Mouse (Mus musculus) G1E (cell line): ENCODE measurements around the gene Nudt7. TPM values are rescaled to one million over a fixed set of nuclear protein-coding genes. Genes with fewer than 3 reads are reported as not detected.

Source experiments
- ATAC-seq: 2 replicates; pipeline ENCODE4 v1.8.0; 2016; ENCODE audit warnings: mild to moderate bottlenecking; ENCODE audit not compliant: insufficient number of reproducible peaks, poor library complexity, low FRiP score, severe bottlenecking; ENCODE audit errors: extremely low read depth
- DNase-seq: peaks from one replicate; pipeline ENCODE4 v3.0.0; 2012; ENCODE audit warnings: low spot score
- H3K27me3 ChIP-seq: 2 replicates; pipeline ENCODE4 v1.6.1; 2012; ENCODE audit warnings: mild to moderate bottlenecking, low read length, inconsistent platforms; ENCODE audit not compliant: insufficient read depth
- H3K36me3 ChIP-seq: replicated peaks from 2 replicates; pipeline ENCODE3; 2012; ENCODE audit warnings: mild to moderate bottlenecking, inconsistent platforms
- H3K4me1 ChIP-seq: 2 replicates; pipeline ENCODE4 v1.6.1; 2012; ENCODE audit warnings: low read depth, low read length, inconsistent platforms, mixed read lengths; ENCODE audit not compliant: insufficient read depth
- H3K4me3 ChIP-seq: 2 replicates; pipeline ENCODE4 v1.5.1; 2012; ENCODE audit warnings: low read depth, mild to moderate bottlenecking, inconsistent platforms, low read length, moderate library complexity, mixed read lengths
- H3K9me3 ChIP-seq: replicated peaks from 2 replicates; pipeline ENCODE4 v1.6.1; 2012; ENCODE audit warnings: inconsistent platforms
- CTCF ChIP-seq: IDR thresholded peaks from 2 replicates; pipeline ENCODE4 v1.5.1; 2012; ENCODE audit warnings: low read depth, low read length, inconsistent platforms, mixed read lengths
- GATA1 ChIP-seq: IDR thresholded peaks from 2 replicates; pipeline ENCODE4 v1.6.1; 2012; ENCODE audit warnings: borderline replicate concordance, low read length, inconsistent platforms, mixed read lengths
- GATA2 ChIP-seq: IDR thresholded peaks from 2 replicates; pipeline ENCODE4 v1.6.1; 2012; ENCODE audit warnings: low read depth, low read length, inconsistent platforms, borderline replicate concordance
- POLR2AphosphoS5 ChIP-seq: IDR thresholded peaks from 2 replicates; pipeline ENCODE4 v1.6.1; 2012; ENCODE audit warnings: low read depth, low read length, inconsistent platforms; ENCODE audit not compliant: insufficient replicate concordance
- TAL1 ChIP-seq: conservative IDR thresholded peaks from 2 replicates; pipeline ENCODE4 v1.6.1; 2012; ENCODE audit warnings: low read depth, low read length, inconsistent platforms, mixed read lengths
- polyA plus RNA-seq: library from polyadenylated mRNA; stranded (reverse); fragments of >175 nt; gene quantifications from 2 replicates; pipeline ENCODE4 v1.2.3, GENCODE M21; 2012
- total RNA-seq, 2 experiments: library from RNA; stranded (forward) in 1 of 2; stranded (reverse) in 1 of 2; fragments of 200-1000 nt in 1 of 2; fragments of >200 nt in 1 of 2; fragmentation: Nextera tagmentation in 1 of 2; gene quantifications; 2 replicates each; pipeline ENCODE4 v1.2.3; 2014 to 2017

Nudt7 gene
- total and polyA plus RNA-seq, 3 experiments, result 0.05 TPM; not detected in 2

DNA sequence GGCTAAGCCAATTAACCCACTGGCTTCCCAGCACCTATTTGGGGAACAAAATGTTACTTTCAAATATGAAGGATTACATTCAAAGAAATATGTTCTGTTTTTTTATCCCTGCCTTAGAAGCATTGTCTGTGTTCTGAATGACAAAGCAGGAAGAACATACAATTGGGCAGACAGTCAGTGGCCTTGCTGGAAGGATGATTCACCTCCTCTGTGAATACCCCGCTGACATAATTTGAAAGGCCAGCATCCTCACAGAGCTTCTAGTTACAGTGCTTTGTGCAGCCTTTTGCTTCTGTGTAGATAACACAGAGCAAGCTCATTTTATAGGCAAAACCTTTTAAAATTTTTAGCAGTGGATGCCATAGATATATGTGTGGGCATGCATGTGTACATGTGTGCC, 11.6 kb upstream of the Nudt7 start:
- DNase-seq (no peak), ATAC-seq (no peak)
- TF ChIP-seq GATA2 (no peak), GATA1 (no peak), POLR2AphosphoS5 (no peak), CTCF (no peak), TAL1 (no peak)
- Histone ChIP-seq H3K9me3 (peaks cover 36% of the 10 kb centered on the region), H3K27me3 (no peaks in the 10 kb centered on the region), H3K36me3 (no peaks in the 10 kb centered on the region), H3K4me1 (no peaks in the 10 kb centered on the region), H3K4me3 (no peak overlapping the region)

DNA sequence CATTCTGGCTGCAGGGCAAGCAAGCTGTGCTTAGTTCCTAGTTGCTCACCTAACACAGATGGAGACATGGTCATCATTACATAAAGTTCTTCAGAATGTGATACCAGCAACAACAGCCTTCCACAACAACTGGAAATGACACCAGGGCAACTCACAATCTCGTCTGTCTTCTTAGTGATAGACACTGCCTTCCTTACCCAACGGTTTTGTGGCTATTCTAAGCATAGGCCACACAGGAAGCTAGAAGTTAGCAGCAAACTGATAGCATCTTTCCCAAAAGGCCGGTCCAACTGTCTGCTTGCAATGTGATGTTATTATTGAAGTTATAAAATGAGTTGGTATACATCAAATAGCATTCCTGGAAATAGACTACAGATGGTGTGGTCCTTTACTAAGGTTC, 9.7 kb upstream of the Nudt7 start:
- Histone ChIP-seq H3K4me1 (no peaks in the 10 kb centered on the region), H3K4me3 (no peak overlapping the region), H3K36me3 (no peaks in the 10 kb centered on the region), H3K27me3 (no peaks in the 10 kb centered on the region), H3K9me3 (peaks cover 38% of the 10 kb centered on the region)
- DNase-seq (no peak), ATAC-seq (no peak)
- no peak for TF ChIP-seq CTCF
- TF ChIP-seq GATA2, result no peak
- no peak for TF ChIP-seq GATA1
- no peak for TF ChIP-seq POLR2AphosphoS5
- no peak for TF ChIP-seq TAL1

DNA sequence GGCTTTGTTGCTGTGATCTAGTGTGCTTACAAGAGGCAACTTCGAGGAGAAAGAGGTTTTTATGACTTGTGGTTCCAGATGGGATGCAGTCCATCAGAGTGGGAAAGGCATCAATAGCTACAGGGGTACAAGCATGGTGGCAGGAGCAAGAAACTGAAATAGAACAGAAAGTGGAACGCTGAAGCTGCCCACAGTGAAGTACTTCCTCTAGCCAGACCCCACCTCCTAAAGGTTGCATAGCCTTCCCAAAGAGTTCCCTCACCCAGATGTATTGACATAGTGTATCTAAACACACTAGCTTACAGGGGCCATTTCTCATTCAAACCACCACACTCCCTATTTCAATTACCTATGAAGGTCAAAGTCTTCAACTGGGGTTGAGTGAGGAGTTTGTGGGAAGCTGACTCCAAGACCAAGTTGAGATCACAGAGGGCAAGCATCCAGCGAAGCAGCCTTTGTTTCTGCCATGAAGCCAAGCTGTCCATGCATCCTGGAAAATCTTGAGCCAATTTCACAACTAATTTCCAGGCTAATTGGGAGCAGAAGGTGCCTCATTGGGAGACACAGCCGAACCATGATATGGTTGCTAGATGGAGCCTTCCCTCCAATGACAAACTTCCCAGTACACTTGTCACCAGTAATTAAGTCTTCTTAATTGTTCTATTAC, 9.1 kb upstream of the Nudt7 start:
- Histone ChIP-seq H3K36me3 (no peaks in the 10 kb centered on the region), H3K27me3 (no peaks in the 10 kb centered on the region), H3K4me3 (no peak overlapping the region), H3K9me3 (peaks cover 38% of the 10 kb centered on the region), H3K4me1 (no peaks in the 10 kb centered on the region)
- no peak for DNase-seq
- no peak for TF ChIP-seq CTCF
- no peak for ATAC-seq

DNA sequence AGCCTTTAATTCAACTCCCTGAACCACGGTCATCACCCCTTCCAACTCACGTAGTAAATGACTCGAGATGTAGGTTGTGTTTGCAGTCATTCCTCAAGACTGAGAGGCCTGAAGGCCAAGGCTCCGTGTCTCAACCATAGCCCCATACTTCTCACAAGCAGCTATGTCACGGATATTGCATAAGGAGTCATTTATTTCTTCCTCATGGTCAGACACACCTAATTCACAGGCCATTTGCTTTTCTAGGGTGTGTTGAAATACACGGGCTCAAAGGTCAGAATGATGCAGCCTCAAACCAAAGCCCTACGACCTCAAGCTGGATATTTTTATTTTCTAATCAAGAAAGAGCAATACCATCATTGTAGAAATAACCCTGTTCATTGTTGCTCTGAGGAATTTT, 2.5 kb upstream of the Nudt7 start:
- no peak for ATAC-seq
- H3K36me3 ChIP-seq, result no peaks in the 10 kb centered on the region
- DNase-seq, result no peak
- no peak for TF ChIP-seq GATA1
- TF ChIP-seq GATA2, result no peak
- no peak for TF ChIP-seq POLR2AphosphoS5
- TF ChIP-seq TAL1, result no peak
- no peak for TF ChIP-seq CTCF
- H3K9me3 ChIP-seq, result peaks cover 57% of the 10 kb centered on the region
- no peaks in the 10 kb centered on the region for H3K27me3 ChIP-seq
- H3K4me1 ChIP-seq, result no peaks in the 10 kb centered on the region
- H3K4me3 ChIP-seq, result no peak overlapping the region

DNA sequence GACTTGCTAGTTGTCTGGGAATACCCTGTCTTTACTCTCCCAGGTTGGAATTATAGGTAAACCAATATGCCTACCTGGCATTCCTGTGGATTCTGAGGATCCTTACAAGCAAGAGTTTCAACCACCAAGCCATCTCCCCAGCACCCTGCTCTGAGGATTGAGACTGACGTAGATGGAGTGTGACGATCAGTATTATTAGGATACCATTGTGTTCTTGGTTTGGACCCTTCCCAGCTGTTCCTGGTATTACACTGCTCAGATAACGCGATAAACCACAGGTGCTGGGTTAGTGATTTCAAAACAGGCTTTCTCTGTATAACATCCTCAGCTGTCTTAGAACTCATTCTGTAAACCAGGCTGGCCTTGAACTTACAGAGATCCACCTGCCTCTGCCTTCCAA, 1.9 kb upstream of the Nudt7 start:
- no peak overlapping the region for H3K4me3 ChIP-seq
- no peak for DNase-seq
- no peaks in the 10 kb centered on the region for H3K4me1 ChIP-seq
- H3K27me3 ChIP-seq, result no peaks in the 10 kb centered on the region
- no peak for ATAC-seq
- H3K9me3 ChIP-seq, result peaks cover 56% of the 10 kb centered on the region
- TF ChIP-seq TAL1 (no peak), POLR2AphosphoS5 (no peak), GATA2 (no peak), CTCF (no peak), GATA1 (no peak)
- no peaks in the 10 kb centered on the region for H3K36me3 ChIP-seq

DNA sequence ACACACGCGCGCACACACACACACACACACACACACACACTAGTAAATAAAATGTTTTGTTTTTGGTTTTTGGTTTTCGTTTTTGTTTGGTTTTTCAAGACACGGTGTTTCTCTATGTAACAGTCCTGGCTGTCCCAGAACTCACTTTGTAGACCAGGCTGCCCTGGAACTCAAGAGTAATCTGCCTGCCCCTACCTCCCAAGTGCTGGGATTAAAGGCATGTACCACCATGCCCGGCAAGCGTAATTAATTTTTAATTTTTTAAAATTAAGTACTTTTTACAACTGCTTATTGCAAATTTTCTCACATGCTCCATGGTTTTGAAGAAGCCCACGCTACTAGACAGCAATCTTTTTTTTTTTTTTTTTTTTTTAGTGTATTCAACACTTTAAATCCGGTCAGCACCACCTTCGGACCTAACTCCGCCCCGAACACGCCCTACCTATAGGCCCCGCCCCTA, 277 bp upstream of the Nudt7 start:
- TF ChIP-seq TAL1, result no peak
- TF ChIP-seq CTCF, result no peak
- TF ChIP-seq GATA1, result no peak
- no peak for TF ChIP-seq POLR2AphosphoS5
- TF ChIP-seq GATA2, result no peak
- Histone ChIP-seq H3K9me3 (peaks cover 63% of the 10 kb centered on the region), H3K36me3 (no peaks in the 10 kb centered on the region), H3K4me3 (no peak overlapping the region), H3K27me3 (no peaks in the 10 kb centered on the region), H3K4me1 (no peaks in the 10 kb centered on the region)
- DNase-seq, result no peak
- no peak for ATAC-seq

DNA sequence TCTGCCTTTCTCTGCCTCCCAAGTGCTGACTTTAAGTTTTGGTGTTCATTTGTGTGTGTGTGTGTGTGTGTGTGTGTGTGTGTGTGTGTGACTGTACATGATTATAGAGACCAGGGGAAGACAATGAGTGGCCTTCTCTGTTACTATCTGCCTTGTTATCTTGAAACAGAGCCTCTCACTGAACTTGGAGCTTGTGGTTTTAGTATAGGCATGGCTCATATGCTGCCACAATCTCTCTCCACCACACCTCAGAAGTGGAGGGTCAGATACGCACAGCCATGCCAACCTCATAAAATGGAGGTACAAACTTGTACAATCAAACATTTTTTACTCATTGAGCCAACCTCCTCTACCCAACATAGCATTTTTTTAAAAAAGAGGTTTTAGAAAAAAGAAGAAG, 3.4 kb downstream of the Nudt7 start:
- ATAC-seq (no peak), DNase-seq (no peak)
- no peaks in the 10 kb centered on the region for H3K36me3 ChIP-seq
- no peaks in the 10 kb centered on the region for H3K27me3 ChIP-seq
- no peaks in the 10 kb centered on the region for H3K4me1 ChIP-seq
- no peak for TF ChIP-seq GATA2
- no peak for TF ChIP-seq GATA1
- TF ChIP-seq CTCF, result no peak
- TF ChIP-seq TAL1, result no peak
- TF ChIP-seq POLR2AphosphoS5, result no peak
- H3K9me3 ChIP-seq, result peaks cover 53% of the 10 kb centered on the region
- no peak overlapping the region for H3K4me3 ChIP-seq
